Mouse (Mus musculus) lung, adult 2 months (tissue): ENCODE results near the gene Kdm5d.

Experiments used
- CTCF ChIP-seq: fragments of 200-500 bp; IDR thresholded peaks from 2 replicates; pipeline ENCODE4 v1.5.1; 2011; ENCODE audit warnings: mild to moderate bottlenecking, low read length, control low read depth; ENCODE audit not compliant: insufficient read depth
- POLR2A ChIP-seq: fragments of 200-500 bp; IDR thresholded peaks from 2 replicates; pipeline ENCODE4 v1.6.1; 2011; ENCODE audit warnings: low read depth, mild to moderate bottlenecking, control low read depth, low read length, borderline replicate concordance; ENCODE audit errors: extremely low read depth

DNA sequence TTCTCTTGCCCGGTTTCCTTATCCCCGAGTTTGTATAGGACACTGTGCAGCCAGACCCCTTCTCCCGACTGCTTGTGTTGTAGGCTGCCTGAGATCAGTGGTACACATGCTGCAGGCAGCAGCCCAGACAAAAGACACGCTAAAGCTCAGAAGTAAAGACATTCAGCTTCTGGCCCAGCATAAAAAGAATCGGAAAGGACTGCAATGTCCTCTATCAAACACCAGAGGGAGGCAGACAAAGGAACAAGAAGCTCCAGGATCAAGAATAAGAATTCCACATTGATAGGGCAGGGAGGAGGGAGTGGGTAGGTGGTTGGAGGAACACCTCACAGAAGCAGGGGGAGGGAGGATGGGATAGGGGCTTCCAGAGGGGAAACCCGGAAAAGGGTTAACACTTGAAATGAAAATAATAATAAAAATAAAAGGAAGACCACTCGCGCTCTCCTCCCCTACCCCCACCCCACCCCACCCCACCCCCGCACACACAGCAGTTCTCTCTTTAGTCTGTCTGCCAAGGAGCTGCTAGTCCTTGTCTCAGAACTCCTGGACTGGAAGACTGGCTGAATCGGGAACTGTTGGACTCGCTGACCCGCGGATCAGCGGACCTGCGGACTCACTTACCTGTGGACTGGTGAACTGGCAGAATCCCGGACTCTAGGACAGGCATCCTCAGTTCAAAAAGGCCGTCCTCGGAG lies 24.6 kb upstream of the Kdm5d start:
- no peak for TF ChIP-seq CTCF
- TF ChIP-seq POLR2A: no peak
